Mouse (Mus musculus): ENCODE results near the gene Lyar.

- no peak for TF ChIP-seq CTCF (IDR thresholded peaks at IDR 0.05)
- TF ChIP-seq POLR2A (IDR thresholded peaks at IDR 0.05; ENCODE audit: insufficient read depth, low read depth, low read length), result no peak
- TF ChIP-seq EP300 (IDR thresholded peaks at IDR 0.05; ENCODE audit: insufficient read depth, low read depth, low read length), result no peak
These were observed 59.8 kb downstream of the Lyar start for GRCm38 (mm10) chr5:38280075-38280474.
